Mouse (Mus musculus) left cerebral cortex, adult 18-20 months (tissue): Measurements from ENCODE around the gene Ccdc66. TPM values are rescaled to one million over a fixed set of nuclear protein-coding genes. Genes with fewer than 3 reads are reported as not detected.
A peak's percentile ranks its signal among the peaks of the same experiment; 100 is the strongest.

Experiments used
- DNase-seq, 2 experiments: peaks; one replicate each; pipeline ENCODE4 v3.0.0; 2021 to 2022; ENCODE audit warnings: low spot score in 2 of 2, mixed read lengths in 1 of 2
- long read RNA-seq, 2 experiments: library from polyadenylated mRNA; stranded (forward); transcript quantifications; one replicate each; pipeline ENCODE4 v2.0.0; 2021
- total RNA-seq, 2 experiments: library from RNA; stranded (reverse); gene quantifications; 2 replicates each; pipeline ENCODE4 v1.2.3; 2021

The Ccdc66 gene
- 10 to 100 TPM; 15.8 to 16.1 TPM for total RNA-seq
- long read RNA-seq, experiment 1, partial matches to known transcripts: 2 of 9 reads
- long read RNA-seq, experiment 1, other reads (novel, unspliced or antisense): 7 of 9 reads
- long read RNA-seq, experiment 2, full-length matches to known transcripts: 1 of 4 reads
- long read RNA-seq, experiment 2, partial matches to known transcripts: 2 of 4 reads
- long read RNA-seq, experiment 2, other reads (novel, unspliced or antisense): 1 of 4 reads

DNA sequence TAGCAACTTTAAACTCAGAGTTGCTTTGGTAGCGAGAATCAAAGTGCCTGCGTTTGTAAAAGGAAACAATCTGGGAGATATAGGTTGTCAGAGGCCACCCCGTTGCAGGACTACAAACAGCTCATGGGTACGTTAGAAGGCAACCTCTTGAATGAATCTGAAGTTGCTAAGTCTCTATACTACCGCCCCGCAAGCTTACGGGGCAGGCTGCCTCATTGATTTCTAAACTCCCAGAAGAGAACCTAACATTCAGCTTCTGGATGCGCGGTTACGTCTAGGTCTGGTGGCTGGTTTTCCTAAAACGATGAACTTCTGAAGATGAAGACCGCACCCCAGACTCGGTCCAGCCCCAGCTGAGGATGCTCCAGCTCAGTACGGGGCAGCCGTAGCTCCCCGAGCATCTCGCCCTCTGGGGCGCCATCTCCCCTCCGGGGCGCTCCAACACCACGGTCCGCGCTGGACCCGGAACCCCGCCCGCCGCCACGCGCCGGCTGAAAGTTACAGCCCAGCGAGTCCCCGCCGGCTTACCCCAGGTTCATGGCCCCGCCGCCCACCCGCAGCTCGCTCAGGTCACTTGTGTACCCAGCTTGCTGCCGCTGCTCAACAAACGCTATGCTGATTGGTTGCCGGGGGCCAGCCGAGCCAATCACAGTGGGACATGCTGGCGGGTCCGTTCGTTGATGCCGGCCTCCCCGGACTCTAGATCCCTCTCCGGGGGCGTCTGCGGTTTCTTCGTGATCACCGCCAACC, at the start of gene Ccdc66:
Gene Ccdc66, minus strand, starts transcription at position 567 of the 750 bp plus-strand sequence.
- peak; percentile 100 for DNase-seq

DNA sequence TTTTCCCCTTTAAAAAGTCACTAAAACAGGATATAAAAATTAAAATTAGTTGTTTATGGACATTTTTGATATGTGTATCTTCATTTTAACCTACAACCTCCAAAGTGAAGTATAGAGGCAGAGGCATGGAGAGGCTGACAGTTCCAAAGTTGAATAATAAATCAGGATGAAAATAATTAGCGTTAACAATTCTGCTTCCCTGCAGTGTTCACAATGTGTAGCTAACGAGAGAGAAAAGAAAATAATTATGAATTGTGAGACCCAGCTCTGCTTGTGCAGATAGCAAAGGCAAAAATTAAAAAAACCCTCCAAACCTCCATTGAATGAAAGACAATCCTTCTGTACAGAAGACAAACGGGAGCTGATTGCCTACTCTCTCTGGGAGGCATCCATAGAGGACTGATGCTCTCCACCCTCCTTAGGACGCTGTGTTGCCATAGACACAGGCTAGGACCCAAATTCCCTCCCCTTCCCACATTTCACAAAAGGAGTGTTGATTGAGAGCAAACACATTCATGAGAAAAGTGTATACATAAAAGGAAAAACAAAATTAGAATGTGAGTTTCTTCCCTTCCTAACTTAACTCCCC, 35.7 kb upstream of the Ccdc66 start:
- DNase-seq: no peak

DNA sequence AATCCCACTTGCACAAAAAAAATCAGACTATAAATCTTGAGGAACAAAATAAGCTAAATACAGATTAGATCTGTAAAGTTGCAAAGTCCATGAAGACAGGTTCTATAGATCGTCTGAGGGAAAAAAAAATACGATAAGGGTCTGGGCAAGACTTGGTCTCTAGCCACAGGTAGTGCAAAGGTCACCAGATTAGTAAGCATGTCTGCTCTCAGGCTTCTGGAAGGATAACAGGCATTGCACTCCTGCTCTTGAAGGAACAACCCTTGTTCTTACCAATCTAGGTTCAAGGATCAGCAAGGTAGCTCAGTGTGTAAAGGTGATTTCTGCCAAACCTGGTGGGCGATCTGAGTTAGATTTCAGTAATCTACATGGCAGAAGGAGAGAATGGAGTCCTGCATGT, 28.2 kb upstream of the Ccdc66 start:
- DNase-seq: no peak

DNA sequence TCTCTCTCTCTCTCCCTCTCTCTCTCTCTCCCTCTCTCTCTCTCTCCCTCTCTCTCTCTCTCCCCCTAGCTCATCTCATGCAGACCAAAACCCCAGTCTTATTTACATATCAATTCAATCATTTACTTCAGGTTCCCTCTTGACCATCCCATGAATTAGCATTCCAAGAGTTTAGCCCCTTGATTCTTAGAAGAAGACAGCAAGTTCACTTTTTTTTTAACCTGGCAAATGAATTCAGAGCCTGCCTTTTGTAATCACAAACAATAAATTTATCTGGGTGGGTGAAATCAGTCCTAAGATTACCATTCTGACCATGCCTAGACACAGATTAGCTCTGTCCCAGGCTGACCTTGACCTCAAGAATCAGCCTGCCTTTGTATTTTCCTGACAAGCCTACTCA, 16.3 kb upstream of the Ccdc66 start:
- no peak for DNase-seq

DNA sequence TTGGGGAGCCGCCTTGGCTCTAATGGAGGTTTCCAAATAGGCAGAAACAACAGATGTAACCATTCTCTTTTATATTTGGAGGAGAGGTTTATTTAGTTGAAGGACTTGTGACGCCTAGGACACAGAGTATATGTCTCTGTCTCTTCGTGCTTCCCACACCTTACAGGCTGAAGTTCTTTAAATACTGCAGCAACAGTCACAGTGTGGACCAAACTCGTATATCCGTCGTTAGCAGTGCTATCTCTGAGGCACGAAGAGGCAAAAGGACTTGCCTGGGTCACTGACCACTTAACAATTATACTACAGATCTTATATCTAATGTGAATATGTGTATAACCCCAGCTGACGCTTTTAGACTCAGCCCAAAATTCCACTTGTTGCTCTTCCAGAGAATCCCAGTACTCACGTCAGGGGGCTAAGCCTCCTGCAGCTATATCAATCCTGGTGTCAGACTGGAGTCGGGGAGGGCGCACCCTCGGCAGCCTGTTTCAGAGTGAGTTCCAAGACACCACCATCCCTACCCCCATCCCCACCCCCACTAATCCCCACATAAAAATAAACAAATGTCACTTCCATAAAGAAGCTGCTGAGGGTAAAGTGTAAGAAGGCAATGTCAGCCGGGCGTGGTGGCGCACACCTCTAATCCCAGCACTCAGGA, 513 bp upstream of the Ccdc66 start:
- no peak for DNase-seq

DNA sequence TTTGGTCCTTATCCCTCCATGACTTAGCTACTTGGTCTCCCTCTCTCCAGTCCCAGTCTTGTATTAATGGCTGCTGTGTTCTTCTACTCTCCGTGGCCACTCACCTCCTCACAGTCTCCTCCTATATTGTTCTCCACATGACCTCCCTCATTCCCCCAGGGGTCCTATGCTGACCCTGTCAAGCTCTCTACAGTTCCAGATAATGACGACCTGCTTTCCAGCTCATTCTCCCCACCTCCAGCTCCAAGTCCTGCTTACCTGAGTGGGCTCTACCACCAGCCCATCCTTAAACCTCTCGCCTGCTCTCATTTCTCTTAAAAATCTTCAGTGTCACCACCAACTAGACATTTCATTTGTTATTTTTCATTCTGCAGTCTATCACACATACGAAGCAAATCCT, 7.2 kb downstream of the Ccdc66 start:
- no peak for DNase-seq

DNA sequence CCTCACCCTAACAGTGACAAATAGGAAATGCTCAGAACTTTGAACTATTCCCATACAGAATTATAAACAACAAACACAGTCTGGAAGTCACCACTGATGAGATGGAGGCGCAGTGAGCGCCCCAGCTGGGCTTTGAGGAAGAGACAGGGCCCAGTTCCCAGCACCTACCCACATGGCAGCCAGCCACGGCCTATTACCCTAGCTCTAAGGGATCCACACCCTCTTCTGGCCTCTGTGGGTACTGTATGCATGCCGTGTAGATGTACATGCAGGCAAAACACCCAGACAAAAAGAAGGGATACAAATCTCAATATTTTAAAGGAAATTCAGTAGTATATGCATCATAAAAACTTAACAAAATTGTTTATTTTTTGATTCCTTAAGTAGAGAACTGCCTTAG, 14.7 kb downstream of the Ccdc66 start:
- DNase-seq: no peak

DNA sequence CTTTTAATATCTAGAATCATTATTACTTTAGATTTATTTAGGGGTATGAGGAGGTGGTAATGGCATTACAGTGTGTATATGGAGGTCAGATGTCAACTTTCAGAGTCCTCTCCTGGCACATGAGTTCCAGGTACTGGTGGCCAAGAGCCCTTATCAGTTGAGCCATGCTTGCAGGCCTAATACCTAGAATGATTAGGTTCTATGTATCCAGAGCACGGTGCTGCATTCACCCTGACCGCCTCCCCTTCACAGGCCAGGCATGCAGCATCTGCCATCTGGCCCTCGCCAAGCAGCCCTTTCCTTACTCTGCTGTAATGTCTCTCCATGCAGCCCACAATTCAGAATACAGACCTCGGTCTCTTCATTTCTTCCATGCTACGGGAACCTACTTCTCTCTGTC, 16.9 kb downstream of the Ccdc66 start:
- DNase-seq: no peak

DNA sequence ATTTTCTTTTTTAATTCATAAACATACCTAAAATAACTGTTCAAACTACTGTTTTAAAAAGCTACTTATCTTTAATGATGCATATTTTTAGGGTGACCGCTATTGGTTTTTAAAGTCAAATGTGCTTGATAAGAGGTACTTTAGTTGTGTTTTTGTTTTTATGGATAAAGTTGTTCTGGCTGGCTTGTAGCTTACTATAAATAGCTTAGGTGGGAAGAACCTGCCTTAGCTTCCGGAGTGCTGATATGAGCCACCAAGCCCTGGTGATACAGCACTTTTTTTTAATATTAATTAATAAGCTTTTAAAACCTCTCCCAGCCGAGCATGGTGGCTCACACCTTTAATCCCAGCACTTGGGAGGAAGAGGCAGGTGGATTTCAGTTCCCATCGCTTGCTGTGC, 61.3 kb downstream of the Ccdc66 start:
- DNase-seq: no peak

DNA sequence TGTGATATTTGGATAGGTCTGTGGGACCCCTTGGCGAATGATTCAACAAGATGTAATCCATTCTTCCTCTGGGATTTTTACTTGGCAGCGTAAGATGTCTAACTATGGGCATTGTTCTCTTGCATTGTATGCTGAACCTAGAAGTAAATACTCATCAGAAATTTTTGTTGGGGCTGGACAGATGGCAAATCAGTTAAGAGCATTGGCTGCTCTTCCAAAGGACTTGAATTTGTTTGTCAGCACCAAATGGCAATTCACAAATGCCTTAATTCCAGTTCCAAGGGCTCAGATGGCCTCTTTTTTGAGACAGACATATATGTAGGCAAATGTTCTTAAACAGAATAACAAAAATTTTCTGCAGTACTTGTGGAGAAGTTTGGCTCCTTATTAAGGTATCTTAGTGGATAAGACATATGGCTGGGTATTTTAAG, 63.4 kb downstream of the Ccdc66 start:
- no peak for DNase-seq

DNA sequence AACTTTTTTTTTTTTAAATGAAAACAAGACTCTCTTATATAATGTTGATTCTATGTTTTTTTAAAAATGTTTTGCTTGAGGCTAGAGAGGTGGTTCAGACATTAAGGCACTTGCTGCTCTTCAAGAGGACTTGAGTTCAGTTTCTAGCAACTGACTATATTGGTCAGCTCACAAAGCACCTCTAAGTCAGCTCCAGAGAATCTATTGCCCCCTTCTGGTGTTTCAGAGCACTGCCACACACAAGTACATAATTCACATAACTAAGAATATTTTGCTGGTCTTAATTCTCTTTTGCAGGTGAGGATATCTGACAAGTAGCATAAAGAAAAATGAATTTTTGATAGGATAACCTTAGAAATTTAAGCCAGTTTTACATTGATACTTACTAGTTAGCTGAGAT, 67.3 kb downstream of the Ccdc66 start:
- no peak for DNase-seq

DNA sequence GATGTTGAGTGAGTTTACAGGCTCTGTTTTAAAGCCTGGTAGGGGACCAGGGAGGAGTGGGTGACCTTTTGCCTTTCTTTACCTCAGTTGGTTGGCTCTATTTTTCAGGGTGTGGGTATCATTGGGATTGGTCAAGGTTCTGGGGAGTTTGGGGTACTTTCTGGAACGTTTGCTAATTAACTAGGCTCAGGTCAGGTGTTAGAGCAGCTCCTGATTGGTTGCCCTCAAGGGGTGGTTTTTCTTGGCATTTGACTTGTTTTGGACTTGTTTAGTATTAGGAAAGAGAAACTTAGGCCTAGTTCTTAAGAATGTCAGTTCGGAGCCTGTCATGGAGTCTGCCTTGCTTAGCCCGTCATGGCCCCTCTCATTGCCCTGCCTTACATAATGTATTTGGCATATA, 71.4 kb downstream of the Ccdc66 start:
- no peak for DNase-seq

DNA sequence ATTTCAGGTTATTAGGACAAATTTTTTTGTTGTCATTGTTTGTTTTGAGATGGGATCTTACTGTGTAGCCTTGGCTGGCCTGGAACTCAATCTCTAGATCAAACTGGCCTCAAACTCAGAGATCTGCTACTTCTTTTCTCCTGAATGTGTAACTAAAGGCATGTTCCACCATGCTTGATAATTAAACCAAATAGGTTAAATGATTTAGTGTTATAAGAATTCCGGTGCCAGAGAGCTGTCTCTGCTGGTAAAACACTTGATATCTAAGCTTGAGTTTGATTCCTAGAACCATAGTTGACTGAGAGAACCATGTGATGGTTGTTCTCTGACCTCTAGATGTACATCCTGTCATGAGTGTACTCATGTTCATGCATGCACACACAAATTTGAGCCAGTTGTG, 72.1 kb downstream of the Ccdc66 start:
- DNase-seq: no peak

DNA sequence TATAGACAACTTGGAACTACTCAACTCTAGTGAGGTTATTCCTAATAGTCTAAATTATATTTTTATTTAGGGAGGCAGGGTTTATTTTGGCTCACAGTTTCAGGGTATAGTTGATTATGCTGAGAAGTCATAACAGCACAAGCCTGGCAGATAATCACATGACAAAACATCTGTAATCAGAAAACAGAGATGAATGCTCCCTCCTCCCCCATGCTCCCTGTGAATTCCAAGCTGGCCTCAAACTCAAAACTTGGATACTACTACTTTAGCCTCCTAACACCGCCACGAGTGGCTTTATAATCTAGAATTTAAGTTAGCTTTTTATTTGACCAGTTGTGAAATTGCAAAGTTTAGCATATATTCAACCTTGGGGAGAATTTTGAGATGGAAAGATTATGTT, 76.2 kb downstream of the Ccdc66 start:
- no peak for DNase-seq

Other genes with a start within 250 kb of the Ccdc66 start
- gene Fam208a, start 79.6 kb downstream of the Ccdc66 start, total RNA-seq: 10 to 100 TPM; 25.3 to 26.9 TPM
- gene Erc2, start 114.0 kb upstream of the Ccdc66 start, total RNA-seq: 100 to 1,000 TPM; 183 to 210 TPM